Mouse (Mus musculus): ENCODE measurements around the gene Lipn. TPM values are rescaled to one million over a fixed set of nuclear protein-coding genes. Genes with fewer than 3 reads are reported as not detected.
A peak's percentile ranks its signal among the peaks of the same experiment; 100 is the strongest.

Gene Lipn
- total and polyA plus RNA-seq, 2 experiments from 2014 or later = not detected

GRCm38 (mm10) chr19:34049371-34050039, 17.7 kb upstream of the Lipn start:
- Histone ChIP-seq H3K9ac (replicated peaks; ENCODE audit: low read length, poor library complexity, severe bottlenecking) (no peak overlapping the region), H3K4me3 (ENCODE audit: low read depth, low read length) (no peak overlapping the region), H3K27ac (ENCODE audit: low read depth, low read length) (no peak overlapping the region), H3K4me1 (ENCODE audit: insufficient read depth, low read length) (no peaks in the 10 kb centered on the region), H3K27me3 (ENCODE audit: insufficient read depth, low read length) (no peaks in the 10 kb centered on the region), H3K9me3 (ENCODE audit: low read length) (no peaks in the 10 kb centered on the region), H3K4me2 (ENCODE audit: low read depth, low read length, poor library complexity, severe bottlenecking) (no peak overlapping the region), H3K36me3 (ENCODE audit: insufficient read depth, low read length) (no peaks in the 10 kb centered on the region)
- no peak for TF ChIP-seq CTCF (IDR thresholded peaks at IDR 0.05)
- ATAC-seq (ENCODE audit: low FRiP score) = no peak
- 91% methylated on average over 3 of the region's 3 CpGs for WGBS
- no peak for DNase-seq (ENCODE audit: low spot score)

- DNase-seq (ENCODE audit: low spot score) (peak; percentile 5), ATAC-seq (ENCODE audit: low FRiP score) (no peak)
- H3K27ac ChIP-seq (ENCODE audit: low read depth, low read length) = no peak overlapping the region
- no peak for TF ChIP-seq CTCF (IDR thresholded peaks at IDR 0.05)
- H3K27me3 ChIP-seq (ENCODE audit: insufficient read depth, low read length) = no peaks in the 10 kb centered on the region
- H3K9me3 ChIP-seq (ENCODE audit: low read length) = no peaks in the 10 kb centered on the region
- no peaks in the 10 kb centered on the region for H3K36me3 ChIP-seq (ENCODE audit: insufficient read depth, low read length)
- 83% methylated on average over 3 of the region's 3 CpGs for WGBS
- H3K4me3 ChIP-seq (ENCODE audit: low read depth, low read length) = no peak overlapping the region
- H3K9ac ChIP-seq (replicated peaks; ENCODE audit: low read length, poor library complexity, severe bottlenecking) = no peak overlapping the region
- H3K4me1 ChIP-seq (ENCODE audit: insufficient read depth, low read length) = no peaks in the 10 kb centered on the region
- H3K4me2 ChIP-seq (ENCODE audit: low read depth, low read length, poor library complexity, severe bottlenecking) = no peak overlapping the region
Measured at GRCm38 (mm10) chr19:34051502-34051901, 15.7 kb upstream of the Lipn start.

GRCm38 (mm10) chr19:34063547-34063946, 3.6 kb upstream of the Lipn start:
- TF ChIP-seq CTCF (IDR thresholded peaks at IDR 0.05) = no peak
- no peaks in the 10 kb centered on the region for H3K27me3 ChIP-seq (ENCODE audit: insufficient read depth, low read length)
- no peak overlapping the region for H3K4me2 ChIP-seq (ENCODE audit: low read depth, low read length, poor library complexity, severe bottlenecking)
- DNase-seq (ENCODE audit: low spot score) (no peak), ATAC-seq (ENCODE audit: low FRiP score) (no peak)
- H3K9ac ChIP-seq (replicated peaks; ENCODE audit: low read length, poor library complexity, severe bottlenecking) = no peak overlapping the region
- no peaks in the 10 kb centered on the region for H3K4me1 ChIP-seq (ENCODE audit: insufficient read depth, low read length)
- WGBS = 51% methylated on average over 1 of the region's 1 CpGs
- no peaks in the 10 kb centered on the region for H3K36me3 ChIP-seq (ENCODE audit: insufficient read depth, low read length)
- H3K4me3 ChIP-seq (ENCODE audit: low read depth, low read length) = no peak overlapping the region
- H3K9me3 ChIP-seq (ENCODE audit: low read length) = no peaks in the 10 kb centered on the region
- no peak overlapping the region for H3K27ac ChIP-seq (ENCODE audit: low read depth, low read length)

GRCm38 (mm10) chr19:34064059-34064458, 3.1 kb upstream of the Lipn start:
- ATAC-seq (ENCODE audit: low FRiP score) (no peak), DNase-seq (ENCODE audit: low spot score) (no peak)
- no peak overlapping the region for H3K4me3 ChIP-seq (ENCODE audit: low read depth, low read length)
- H3K4me2 ChIP-seq (ENCODE audit: low read depth, low read length, poor library complexity, severe bottlenecking) = no peak overlapping the region
- H3K9me3 ChIP-seq (ENCODE audit: low read length) = no peaks in the 10 kb centered on the region
- no peak overlapping the region for H3K9ac ChIP-seq (replicated peaks; ENCODE audit: low read length, poor library complexity, severe bottlenecking)
- no peaks in the 10 kb centered on the region for H3K36me3 ChIP-seq (ENCODE audit: insufficient read depth, low read length)
- H3K27me3 ChIP-seq (ENCODE audit: insufficient read depth, low read length) = no peaks in the 10 kb centered on the region
- TF ChIP-seq CTCF (IDR thresholded peaks at IDR 0.05) = no peak
- no peaks in the 10 kb centered on the region for H3K4me1 ChIP-seq (ENCODE audit: insufficient read depth, low read length)
- no peak overlapping the region for H3K27ac ChIP-seq (ENCODE audit: low read depth, low read length)
- WGBS = 90% methylated on average over 4 of the region's 4 CpGs

- H3K4me2 ChIP-seq (ENCODE audit: low read depth, low read length, poor library complexity, severe bottlenecking) = no peak overlapping the region
- no peak overlapping the region for H3K9ac ChIP-seq (replicated peaks; ENCODE audit: low read length, poor library complexity, severe bottlenecking)
- H3K4me3 ChIP-seq (ENCODE audit: low read depth, low read length) = no peak overlapping the region
- H3K27ac ChIP-seq (ENCODE audit: low read depth, low read length) = no peak overlapping the region
- no peaks in the 10 kb centered on the region for H3K36me3 ChIP-seq (ENCODE audit: insufficient read depth, low read length)
- H3K4me1 ChIP-seq (ENCODE audit: insufficient read depth, low read length) = no peaks in the 10 kb centered on the region
- no peak for TF ChIP-seq CTCF (IDR thresholded peaks at IDR 0.05)
- ATAC-seq (ENCODE audit: low FRiP score) (no peak), DNase-seq (ENCODE audit: low spot score) (no peak)
- no peaks in the 10 kb centered on the region for H3K27me3 ChIP-seq (ENCODE audit: insufficient read depth, low read length)
- H3K9me3 ChIP-seq (ENCODE audit: low read length) = no peaks in the 10 kb centered on the region
Measured at GRCm38 (mm10) chr19:34074239-34074638, 7.1 kb downstream of the Lipn start.

- H3K4me1 ChIP-seq (ENCODE audit: insufficient read depth, low read length) = no peaks in the 10 kb centered on the region
- H3K9me3 ChIP-seq (ENCODE audit: low read length) = no peaks in the 10 kb centered on the region
- H3K36me3 ChIP-seq (ENCODE audit: insufficient read depth, low read length) = no peaks in the 10 kb centered on the region
- no peak overlapping the region for H3K4me3 ChIP-seq (ENCODE audit: low read depth, low read length)
- no peaks in the 10 kb centered on the region for H3K27me3 ChIP-seq (ENCODE audit: insufficient read depth, low read length)
- ATAC-seq (ENCODE audit: low FRiP score) = no peak
- no peak for DNase-seq (ENCODE audit: low spot score)
- TF ChIP-seq CTCF (IDR thresholded peaks at IDR 0.05) = no peak
- no peak overlapping the region for H3K27ac ChIP-seq (ENCODE audit: low read depth, low read length)
- H3K9ac ChIP-seq (replicated peaks; ENCODE audit: low read length, poor library complexity, severe bottlenecking) = no peak overlapping the region
- H3K4me2 ChIP-seq (ENCODE audit: low read depth, low read length, poor library complexity, severe bottlenecking) = no peak overlapping the region
- WGBS = 84% methylated on average over 2 of the region's 2 CpGs
Measured at GRCm38 (mm10) chr19:34078130-34078529, 11.0 kb downstream of the Lipn start.

All from midbrain, postnatal 0 days (tissue).